Mouse (Mus musculus) embryo, embryonic 11.5 days (tissue): Measurements from ENCODE around the gene Nufip1.

Source experiments
- DNase-seq: peaks from one replicate; pipeline ENCODE4 v3.0.0-alpha.2; 2012; ENCODE audit warnings: low read depth, low spot score

Gene Nufip1

GRCm38 (mm10) chr14:76110396-76111221, at the start of gene Nufip1, which contains the start of gene Gpalpp1:
Nufip1 (plus strand) TSS chr14:76110891.
Gpalpp1 (minus strand) TSS chr14:76110760.
- peak; percentile 95 for DNase-seq

GRCm38 (mm10) chr14:76067237-76067636, 43.5 kb upstream of the Nufip1 start:
- DNase-seq = no peak

- no peak for DNase-seq
These were observed 42.4 kb upstream of the Nufip1 start for GRCm38 (mm10) chr14:76068296-76068695.

GRCm38 (mm10) chr14:76069296-76069695, 41.4 kb upstream of the Nufip1 start:
- DNase-seq = no peak

GRCm38 (mm10) chr14:76072626-76073025, 38.1 kb upstream of the Nufip1 start:
- no peak for DNase-seq

GRCm38 (mm10) chr14:76074206-76074605, 36.5 kb upstream of the Nufip1 start:
- no peak for DNase-seq

GRCm38 (mm10) chr14:76075721-76076120, 35.0 kb upstream of the Nufip1 start:
- DNase-seq = no peak

GRCm38 (mm10) chr14:76076602-76077001, 34.1 kb upstream of the Nufip1 start:
- DNase-seq = no peak

- peak; percentile 52 for DNase-seq
These were observed 33.6 kb upstream of the Nufip1 start for GRCm38 (mm10) chr14:76077088-76077491.

- DNase-seq = no peak
These were observed 29.2 kb upstream of the Nufip1 start for GRCm38 (mm10) chr14:76081451-76081850.

GRCm38 (mm10) chr14:76082086-76082636, 28.5 kb upstream of the Nufip1 start:
- no peak for DNase-seq

- no peak for DNase-seq
These were observed 26.5 kb upstream of the Nufip1 start for GRCm38 (mm10) chr14:76084188-76084587.

- no peak for DNase-seq
These were observed 13.4 kb upstream of the Nufip1 start for GRCm38 (mm10) chr14:76097244-76097643.

GRCm38 (mm10) chr14:76097815-76098214, 12.9 kb upstream of the Nufip1 start:
- DNase-seq = no peak

- no peak for DNase-seq
These were observed 11.1 kb upstream of the Nufip1 start for GRCm38 (mm10) chr14:76099543-76099942.

- DNase-seq = no peak
These were observed 5.1 kb downstream of the Nufip1 start for GRCm38 (mm10) chr14:76115744-76116143.

- DNase-seq = no peak
These were observed 8.3 kb downstream of the Nufip1 start for GRCm38 (mm10) chr14:76118963-76119362.

- DNase-seq = no peak
These were observed 9.8 kb downstream of the Nufip1 start for GRCm38 (mm10) chr14:76120472-76120871.

GRCm38 (mm10) chr14:76121901-76122662, 11.4 kb downstream of the Nufip1 start:
- peak; percentile 34 for DNase-seq

- no peak for DNase-seq
These were observed 12.0 kb downstream of the Nufip1 start for GRCm38 (mm10) chr14:76122663-76123058.

GRCm38 (mm10) chr14:76127311-76127710, 16.6 kb downstream of the Nufip1 start:
- no peak for DNase-seq

- no peak for DNase-seq
These were observed 17.5 kb downstream of the Nufip1 start for GRCm38 (mm10) chr14:76128174-76128573.
